Mouse (Mus musculus): Measurements from ENCODE around the gene H13. TPM values are rescaled to one million over a fixed set of nuclear protein-coding genes. Genes with fewer than 3 reads are reported as not detected.
A peak's percentile ranks its signal among the peaks of the same experiment; 100 is the strongest.

The H13 gene
- polyA plus RNA-seq, 2 experiments from 2014 or later, result 72.7 to 82.3 TPM

DNA sequence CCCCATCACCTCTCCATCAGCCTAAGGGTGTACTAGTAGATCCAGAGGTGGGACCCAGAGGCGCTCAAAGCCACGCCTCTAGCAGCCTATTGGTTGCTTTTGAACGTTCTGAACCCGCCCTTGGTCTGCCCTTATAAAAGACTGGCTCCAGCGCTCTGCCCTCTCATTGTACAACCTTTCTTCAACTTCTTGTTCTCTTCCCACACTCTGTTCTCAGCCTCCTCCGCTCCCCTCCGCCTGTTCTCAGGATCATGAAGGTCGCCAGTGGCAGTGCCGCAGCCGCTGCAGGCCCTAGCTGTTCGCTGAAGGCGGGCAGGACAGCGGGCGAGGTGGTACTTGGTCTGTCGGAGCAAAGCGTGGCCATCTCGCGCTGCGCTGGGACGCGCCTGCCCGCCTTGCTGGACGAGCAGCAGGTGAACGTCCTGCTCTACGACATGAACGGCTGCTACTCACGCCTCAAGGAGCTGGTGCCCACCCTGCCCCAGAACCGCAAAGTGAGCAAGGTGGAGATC is 66.9 kb downstream of the H13 start, which contains the start of gene Id1:
TSS of gene Id1 (plus strand) at position 162 of the 512 bp plus-strand sequence.
- ATAC-seq, result peak; percentile 70

DNA sequence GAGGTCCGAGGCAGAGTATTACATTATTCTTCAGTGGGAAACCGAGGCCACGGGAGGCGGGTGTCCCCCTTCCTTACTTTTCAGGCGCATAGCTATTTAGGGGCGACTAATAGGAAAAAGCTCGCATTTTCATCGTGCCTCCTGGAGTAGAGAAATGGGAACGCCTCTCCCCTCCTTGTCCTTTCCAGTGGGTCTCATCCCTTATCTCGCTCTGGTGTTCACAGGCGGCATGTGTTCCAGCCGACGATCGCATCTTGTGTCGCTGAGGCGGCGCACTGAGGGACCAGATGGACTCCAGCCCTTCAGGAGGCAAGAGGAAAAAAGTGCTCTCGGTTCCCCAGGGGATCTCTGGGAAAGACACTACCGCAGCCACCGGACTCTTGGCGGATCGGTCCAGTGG is 67.5 kb downstream of the H13 start:
- ATAC-seq, result no peak

DNA sequence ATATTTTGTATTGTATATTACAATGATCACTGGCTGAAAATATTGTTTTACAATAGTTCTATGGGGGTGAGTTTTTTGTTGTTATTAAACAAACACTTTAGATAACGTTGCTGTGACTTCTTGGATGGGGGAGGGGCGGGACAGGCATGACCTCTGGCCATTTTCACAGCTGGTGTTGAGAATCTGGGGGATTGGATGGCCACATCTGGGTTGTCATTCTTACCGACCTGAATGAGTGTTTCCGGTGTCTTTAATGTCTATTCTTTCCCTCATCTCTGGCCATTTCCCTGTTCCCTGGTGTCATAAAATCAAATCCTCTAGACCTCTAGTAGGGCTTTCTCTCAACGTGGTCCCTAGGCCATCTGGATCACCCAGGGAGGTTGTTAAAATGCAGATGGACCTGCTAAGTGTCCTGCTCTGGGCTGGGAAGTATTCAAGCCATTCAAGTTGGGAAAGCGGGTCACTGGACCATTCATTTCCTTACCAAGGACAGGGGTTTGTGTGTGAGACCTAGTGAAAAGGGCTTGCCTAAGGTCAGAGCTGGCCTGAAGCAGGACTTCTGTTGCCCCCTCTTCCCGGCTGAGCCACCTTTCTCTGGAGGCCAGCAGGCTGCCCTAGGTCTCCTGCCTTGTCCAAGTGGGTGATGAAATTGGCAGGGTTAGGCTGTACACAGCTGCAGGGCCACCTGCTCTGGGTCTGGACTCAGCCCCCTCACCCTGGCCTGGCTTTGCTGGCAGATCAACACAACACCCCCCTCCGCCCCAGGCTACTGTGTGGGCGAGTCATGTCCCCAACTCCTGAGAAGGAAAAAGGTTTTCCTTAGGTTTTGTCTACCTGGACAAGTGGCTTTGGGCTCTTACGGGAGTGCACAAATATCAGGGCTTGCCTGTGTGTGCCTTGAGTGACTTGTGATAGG is 68.3 kb downstream of the H13 start:
- ATAC-seq, result no peak

DNA sequence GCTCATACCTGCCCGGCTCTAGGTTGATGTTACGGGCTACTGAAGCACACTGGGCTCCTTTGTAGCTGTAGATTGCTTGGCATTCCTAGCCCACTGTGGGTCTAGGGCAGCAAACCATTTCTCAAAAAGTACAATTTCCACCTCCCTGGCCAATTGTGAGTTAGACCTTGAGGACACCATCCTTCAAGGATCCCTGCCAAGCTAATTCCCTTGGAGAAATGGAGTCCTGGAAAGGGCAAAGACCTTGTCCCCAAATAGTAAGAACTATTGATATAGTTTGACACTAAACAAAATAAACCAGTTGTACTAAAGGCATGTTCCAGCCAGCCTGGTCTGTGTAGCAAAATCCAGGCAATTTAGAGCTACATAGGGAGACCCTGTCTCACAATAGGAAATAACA is 69.1 kb downstream of the H13 start:
- no peak for ATAC-seq

DNA sequence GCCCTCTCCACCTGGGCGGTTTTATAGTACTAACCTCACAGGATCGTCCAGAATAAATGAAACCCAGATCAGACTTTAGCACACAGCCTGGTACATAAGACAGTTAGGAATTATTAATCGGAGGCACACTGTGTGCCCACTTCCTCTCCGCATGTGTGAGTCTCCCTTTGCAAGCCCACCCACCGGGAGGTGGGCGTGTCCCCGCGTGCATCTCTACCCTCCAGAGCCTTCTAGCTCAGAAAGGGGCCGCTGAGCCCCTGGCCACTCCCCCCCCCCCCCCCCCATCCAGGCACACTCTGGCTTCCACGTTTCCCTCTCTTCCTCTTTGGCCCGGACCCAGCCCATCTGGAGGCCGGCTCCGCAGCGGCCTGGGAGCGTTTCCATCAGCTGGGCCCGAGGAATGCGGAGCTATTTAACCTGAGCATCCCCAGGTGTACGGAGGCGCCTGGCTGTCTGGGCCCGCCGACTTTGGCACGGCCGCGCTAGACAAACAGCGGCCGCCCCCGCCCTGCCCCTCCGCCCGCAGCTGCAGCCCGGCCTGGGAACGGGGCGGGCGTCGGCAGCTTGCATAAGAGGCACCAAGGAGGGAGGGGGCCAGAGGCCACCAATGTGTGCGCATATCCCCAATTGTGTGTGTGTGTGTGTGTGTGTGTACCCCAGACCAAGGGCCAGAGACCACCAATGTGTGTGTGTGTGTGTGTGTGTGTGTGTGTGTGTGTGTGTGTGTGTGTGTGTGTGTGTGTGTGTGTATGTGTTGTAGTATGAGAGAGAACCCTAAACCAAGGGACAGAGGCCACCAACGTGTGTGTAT is 70.0 kb downstream of the H13 start:
- no peak for ATAC-seq

DNA sequence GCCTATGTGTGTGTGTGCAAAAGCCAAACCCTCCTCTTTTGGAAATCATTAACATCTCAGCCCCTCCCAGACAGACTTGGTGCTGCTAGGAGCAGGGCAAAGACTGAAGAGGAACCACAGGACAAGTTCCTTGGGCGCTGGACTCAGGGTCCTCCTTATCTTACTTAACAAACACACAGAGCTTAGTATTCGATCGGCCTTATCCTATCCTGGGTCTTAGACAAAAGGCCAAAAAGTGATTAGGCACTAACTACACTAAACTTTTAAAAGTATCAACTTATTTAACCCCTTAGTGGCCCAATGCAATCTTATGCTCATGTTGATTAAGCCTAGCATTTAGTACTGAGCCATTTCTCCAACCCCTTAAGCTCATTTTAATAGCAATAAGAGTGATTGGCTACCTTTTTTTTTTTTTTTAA is 70.6 kb downstream of the H13 start:
- ATAC-seq, result no peak

DNA sequence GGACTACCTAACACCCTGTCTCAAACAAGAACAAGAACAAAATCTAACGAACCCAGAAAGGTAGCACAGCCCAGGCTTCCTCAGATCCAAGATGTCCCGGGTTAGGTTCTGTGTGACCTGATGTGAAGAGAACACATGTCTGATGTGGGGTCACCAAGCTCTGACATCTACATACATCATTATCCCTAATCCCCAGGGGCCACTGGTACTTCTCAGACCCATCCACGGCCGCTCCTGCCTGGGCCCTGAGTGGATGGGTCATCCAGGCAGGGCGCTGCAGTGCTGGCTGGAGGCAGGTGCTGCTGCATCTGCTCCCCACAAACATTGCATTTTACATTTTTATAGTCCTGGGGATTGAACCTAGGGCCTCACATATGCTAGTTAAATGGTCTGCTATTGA is 71.2 kb downstream of the H13 start:
- ATAC-seq, result no peak

DNA sequence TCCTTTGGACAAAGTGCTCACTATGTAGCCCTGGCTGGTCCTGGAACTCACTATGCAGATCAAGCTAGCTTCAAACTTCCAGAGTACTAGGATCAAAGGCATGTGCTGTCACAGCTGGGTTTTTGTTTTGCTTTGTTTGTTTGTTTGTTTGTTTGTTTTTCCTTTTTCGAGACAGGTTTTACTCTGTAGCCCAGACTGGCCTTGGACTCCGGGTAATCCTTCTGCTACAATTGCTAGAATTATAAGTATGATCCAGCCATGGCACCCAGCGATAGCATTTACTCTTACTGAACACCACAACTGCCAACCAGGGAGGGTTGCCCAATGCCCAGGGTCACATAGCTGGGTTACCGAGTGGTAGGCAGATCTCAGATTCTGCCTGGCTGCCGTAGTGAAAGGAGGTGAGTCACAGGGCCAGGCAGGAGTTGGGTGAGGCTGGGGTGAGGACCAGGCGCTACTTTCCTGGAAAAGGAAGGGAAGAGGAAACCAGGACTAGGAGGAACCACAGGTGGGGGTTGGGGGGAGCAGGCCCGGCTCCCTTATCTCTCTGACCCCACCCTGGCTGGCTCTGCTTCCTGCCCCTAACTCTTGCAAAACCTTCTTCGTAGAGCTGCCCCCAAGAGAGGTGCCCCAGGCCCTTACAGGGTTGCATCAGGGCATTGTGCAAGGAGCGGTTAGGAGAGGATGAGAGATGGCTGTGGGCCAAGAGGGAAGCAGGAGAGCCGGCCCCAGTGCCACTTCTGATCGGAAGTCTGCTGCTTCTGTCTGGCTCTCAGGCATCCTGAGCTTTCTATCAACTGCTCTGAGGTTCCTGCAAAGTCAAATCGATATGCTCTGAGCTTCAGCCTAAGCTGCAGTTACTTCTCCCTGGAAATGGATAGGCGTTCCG is 72.1 kb downstream of the H13 start:
- no peak for ATAC-seq

DNA sequence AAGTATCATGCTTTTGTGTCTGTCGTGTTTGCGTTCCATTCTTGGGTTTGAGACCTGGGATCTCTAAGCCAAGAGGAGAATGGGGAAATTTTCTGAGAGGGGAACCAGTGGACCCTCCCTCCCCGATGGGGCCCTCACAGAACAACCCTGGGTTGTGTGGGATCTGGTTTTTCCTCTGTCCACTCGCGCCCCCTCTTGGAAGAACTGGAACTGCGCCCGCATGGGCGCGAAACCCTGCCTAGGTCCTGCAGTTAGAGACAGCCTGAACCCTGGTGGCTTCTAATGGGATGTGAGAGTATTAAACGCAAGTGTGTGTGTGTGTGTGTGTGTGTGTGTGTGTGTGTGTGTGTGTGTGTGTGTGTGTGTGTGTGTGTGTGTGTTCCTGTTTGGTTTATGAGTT is 73.2 kb downstream of the H13 start:
- no peak for ATAC-seq

DNA sequence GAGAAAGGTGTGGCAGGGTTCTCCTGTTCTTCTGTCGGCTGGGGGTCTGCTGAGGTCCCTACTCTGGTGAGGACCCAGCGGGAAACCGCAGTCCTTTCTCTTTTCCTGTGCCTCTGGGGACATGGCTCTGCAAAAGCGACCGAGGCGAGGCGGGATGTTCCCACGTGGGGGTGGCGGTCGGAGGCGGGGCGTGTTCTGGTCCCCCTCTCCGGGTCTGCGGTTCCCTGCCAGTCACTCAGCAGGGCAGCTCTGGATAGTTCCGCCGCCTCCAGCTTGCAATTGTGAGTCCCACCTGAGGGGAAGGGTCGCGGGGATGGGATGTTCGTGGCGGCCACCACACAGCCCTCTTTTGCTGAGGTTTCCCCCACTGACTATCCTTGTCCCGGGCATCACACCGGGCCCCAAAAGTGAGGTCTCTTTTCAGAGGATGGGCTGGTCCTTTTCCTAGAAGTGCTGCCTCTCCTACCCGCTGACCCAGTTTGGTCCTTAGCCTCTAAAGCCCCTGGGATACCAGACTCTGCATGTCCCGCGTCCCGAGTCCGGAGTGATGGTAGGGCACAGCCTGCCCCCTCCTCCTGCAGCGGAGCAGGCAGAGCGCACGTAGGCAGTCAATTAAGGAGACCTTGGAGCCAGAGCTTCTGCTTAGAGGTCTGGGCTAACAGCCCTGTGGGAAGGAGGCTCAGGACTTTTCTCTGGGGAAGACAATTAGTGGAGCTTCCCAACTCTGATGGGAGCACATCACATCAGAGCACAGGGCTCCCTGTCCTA is 84.9 kb downstream of the H13 start, which contains the start of gene Cox4i2:
TSS of gene Cox4i2 (plus strand) at position 230 of the 768 bp plus-strand sequence.
- no peak for ATAC-seq

DNA sequence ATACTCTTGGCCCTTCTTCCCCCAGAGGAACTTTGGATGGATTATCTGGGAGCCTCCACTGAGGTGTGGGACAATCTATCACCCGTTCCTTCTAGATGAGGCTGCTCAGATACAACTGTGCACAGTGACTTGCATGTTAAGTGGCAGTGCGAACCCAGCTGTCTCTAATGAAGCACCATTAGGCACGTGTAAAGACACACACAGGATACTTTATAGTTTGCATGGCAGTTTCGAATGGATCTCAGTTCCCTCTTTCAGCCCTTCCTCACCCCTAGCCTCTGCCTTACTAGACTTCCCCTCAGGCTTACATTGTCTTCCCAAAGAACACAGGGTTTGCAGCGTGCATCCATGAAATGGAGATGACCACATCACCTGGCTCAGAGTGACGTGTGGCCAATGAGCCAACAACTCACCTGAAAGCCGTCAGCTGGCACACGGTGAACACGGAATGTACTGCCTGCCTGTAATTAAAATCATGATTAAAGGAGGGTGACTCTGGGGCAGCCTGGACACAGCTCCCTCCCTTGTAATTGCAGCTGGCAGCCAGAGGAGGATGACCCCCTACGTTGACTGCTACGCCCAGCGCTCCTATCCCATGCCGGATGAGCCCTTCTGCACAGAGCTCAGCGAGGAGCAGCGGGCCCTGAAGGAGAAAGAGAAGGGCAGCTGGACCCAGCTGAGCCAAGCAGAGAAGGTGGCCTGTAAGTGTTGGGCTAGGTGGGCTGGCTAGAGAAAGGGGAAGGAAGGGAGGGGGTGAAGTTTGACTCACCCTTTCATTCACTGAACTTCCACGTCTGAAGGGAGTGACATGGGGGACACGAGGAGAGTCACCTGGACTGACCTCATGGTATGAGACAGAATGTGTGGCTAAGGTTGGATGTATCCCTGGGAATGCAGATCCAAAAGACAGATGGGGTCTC is 87.5 kb downstream of the H13 start:
- no peak for ATAC-seq

DNA sequence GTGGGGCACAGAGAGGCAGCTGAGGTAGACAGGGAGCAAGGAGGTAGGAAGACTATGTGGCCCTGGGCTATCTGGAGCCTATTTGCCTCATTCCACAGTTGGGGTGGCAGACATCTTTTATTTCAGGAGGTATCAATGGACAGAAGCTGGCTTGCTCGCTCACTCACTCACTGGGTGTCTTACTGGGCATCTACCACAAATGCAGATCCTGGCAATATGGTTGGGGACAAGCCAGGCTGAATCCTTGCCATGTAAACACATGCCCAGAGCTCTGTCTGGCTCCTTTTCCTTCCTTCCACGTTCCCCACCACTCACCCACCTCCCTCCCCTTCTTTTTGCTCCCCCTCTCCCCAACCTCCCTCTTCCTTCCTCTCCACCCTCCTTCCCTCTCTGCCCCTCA is 88.2 kb downstream of the H13 start:
- ATAC-seq, result no peak

Other genes with a start within 250 kb of the H13 start
- gene Defb23, start 204.8 kb upstream of the H13 start, polyA plus RNA-seq (2017; shearing (Covaris generic)), result not detected
- not detected for gene Defb20, start 192.4 kb upstream of the H13 start, polyA plus RNA-seq (2017; shearing (Covaris generic))
- gene Defb22, start 179.3 kb upstream of the H13 start, polyA plus RNA-seq (2017; shearing (Covaris generic)), result not detected
- gene Defb26, start 157.8 kb upstream of the H13 start, polyA plus RNA-seq (2017; shearing (Covaris generic)), result not detected
- not detected for gene Defb28, start 151.2 kb upstream of the H13 start, polyA plus RNA-seq (2017; shearing (Covaris generic))
- gene Defb29, start 129.4 kb upstream of the H13 start, polyA plus RNA-seq (2017; shearing (Covaris generic)), result not detected
- not detected for gene Gm17416, start 100.1 kb upstream of the H13 start, polyA plus RNA-seq (2017; shearing (Covaris generic))
- gene Defb21, start 96.7 kb upstream of the H13 start, polyA plus RNA-seq (2017; shearing (Covaris generic)), result not detected
- not detected for gene Defb19, start 89.1 kb upstream of the H13 start, polyA plus RNA-seq (2017; shearing (Covaris generic))
- not detected for gene Defb45, start 70.1 kb upstream of the H13 start, polyA plus RNA-seq (2017; shearing (Covaris generic))
- gene Defb36, start 65.1 kb upstream of the H13 start, polyA plus RNA-seq (2017; shearing (Covaris generic)), result not detected
- not detected for gene Defb25, start 46.4 kb upstream of the H13 start, polyA plus RNA-seq (2017; shearing (Covaris generic))
- not detected for gene Rem1, start 42.5 kb upstream of the H13 start, polyA plus RNA-seq (2017; shearing (Covaris generic))
- gene Mcts2, start 17.6 kb downstream of the H13 start, polyA plus RNA-seq (2017; shearing (Covaris generic)), result 1 to 10 TPM; 2.1 to 2.5 TPM
- gene Id1, start 66.8 kb downstream of the H13 start, polyA plus RNA-seq (2017; shearing (Covaris generic)), result under 1 TPM; 0.56 to 0.97 TPM
- not detected for gene Cox4i2, start 84.7 kb downstream of the H13 start, polyA plus RNA-seq (2017; shearing (Covaris generic))
- gene Bcl2l1, start 162.3 kb downstream of the H13 start, polyA plus RNA-seq (2017; shearing (Covaris generic)), result 10 to 100 TPM; 52.4 to 59.9 TPM
- 10 to 100 TPM; 21.3 to 23.3 TPM for gene Tpx2, start 178.5 kb downstream of the H13 start, polyA plus RNA-seq (2017; shearing (Covaris generic))
- gene Mylk2, start 241.9 kb downstream of the H13 start, polyA plus RNA-seq (2017; shearing (Covaris generic)), result not detected

Measured in activated CD4-positive, CD25-positive, alpha-beta regulatory T cell, adult 4 months (primary cell).